Mouse (Mus musculus): ENCODE data around the gene Ndufa5. TPM values are rescaled to one million over a fixed set of nuclear protein-coding genes. Genes with fewer than 3 reads are reported as not detected.

The Ndufa5 gene
- polyA plus RNA-seq, 1 experiment from 2014 or later: 432 TPM

GRCm38 (mm10) chr6:24532804-24533203, 5.0 kb upstream of the Ndufa5 start:
- no peak for ATAC-seq
- no peak overlapping the region for H3K4me2 ChIP-seq (ENCODE audit: low read length)
- no peak overlapping the region for H3K27ac ChIP-seq (ENCODE audit: low read depth, low read length)
- no peaks in the 10 kb centered on the region for H3K9me3 ChIP-seq (ENCODE audit: control insufficient read depth, low read length)
- H3K27me3 ChIP-seq (replicated peaks; ENCODE audit: control insufficient read depth, insufficient read depth, low read length): no peaks in the 10 kb centered on the region
- H3K4me1 ChIP-seq (ENCODE audit: control insufficient read depth, insufficient read depth, low read depth, low read length): peaks cover 6% of the 10 kb centered on the region
- H3K36me3 ChIP-seq (ENCODE audit: control insufficient read depth, insufficient read depth, low read length): no peaks in the 10 kb centered on the region
- 86% methylated on average over 3 of the region's 3 CpGs for WGBS
- H3K4me3 ChIP-seq (ENCODE audit: low read length): no peak overlapping the region
- H3K9ac ChIP-seq (ENCODE audit: low read depth, low read length): no peak overlapping the region

- 56% methylated on average over 11 of the region's 11 CpGs for WGBS
- Histone ChIP-seq H3K27ac (ENCODE audit: low read depth, low read length) (no peak overlapping the region), H3K4me1 (ENCODE audit: control insufficient read depth, insufficient read depth, low read depth, low read length) (peaks cover 12% of the 10 kb centered on the region), H3K9ac (ENCODE audit: low read depth, low read length) (peak overlapping the region; percentile 17; the same call in 1 of the 2 replicates), H3K4me2 (ENCODE audit: low read length) (peak overlapping the region; percentile 48), H3K4me3 (ENCODE audit: low read length) (no peak overlapping the region), H3K9me3 (ENCODE audit: control insufficient read depth, low read length) (no peaks in the 10 kb centered on the region), H3K36me3 (ENCODE audit: control insufficient read depth, insufficient read depth, low read length) (no peaks in the 10 kb centered on the region), H3K27me3 (replicated peaks; ENCODE audit: control insufficient read depth, insufficient read depth, low read length) (no peaks in the 10 kb centered on the region)
- ATAC-seq: no peak
These were observed 3.1 kb upstream of the Ndufa5 start for GRCm38 (mm10) chr6:24530711-24531420.

- WGBS: 22% methylated on average over 4 of the region's 4 CpGs
- Histone ChIP-seq H3K36me3 (ENCODE audit: control insufficient read depth, insufficient read depth, low read length) (no peaks in the 10 kb centered on the region), H3K9ac (ENCODE audit: low read depth, low read length) (no peak overlapping the region), H3K27me3 (replicated peaks; ENCODE audit: control insufficient read depth, insufficient read depth, low read length) (no peaks in the 10 kb centered on the region), H3K27ac (ENCODE audit: low read depth, low read length) (no peak overlapping the region), H3K4me2 (ENCODE audit: low read length) (peak overlapping the region; percentile 48), H3K9me3 (ENCODE audit: control insufficient read depth, low read length) (no peaks in the 10 kb centered on the region), H3K4me1 (ENCODE audit: control insufficient read depth, insufficient read depth, low read depth, low read length) (peaks cover 13% of the 10 kb centered on the region), H3K4me3 (ENCODE audit: low read length) (no peak overlapping the region)
- no peak for ATAC-seq
These were observed 2.4 kb upstream of the Ndufa5 start for GRCm38 (mm10) chr6:24530166-24530565.

GRCm38 (mm10) chr6:24528064-24528243, 141 bp upstream of the Ndufa5 start, which contains the start of gene Asb15:
Gene Asb15 (plus strand): TSS chr6:24528144.
- peak within 1 kb of the TSS; percentile 78 for H3K9ac ChIP-seq (ENCODE audit: low read depth, low read length)
- H3K4me1 ChIP-seq (ENCODE audit: control insufficient read depth, insufficient read depth, low read depth, low read length): peaks cover 13% of the 10 kb centered on the region
- H3K4me3 ChIP-seq (ENCODE audit: low read length): peak within 1 kb of the TSS; percentile 74
- ATAC-seq: no peak
- H3K27ac ChIP-seq (ENCODE audit: low read depth, low read length): peak within 1 kb of the TSS; percentile 73
- WGBS: 50% methylated on average over 2 of the region's 2 CpGs
- peak within 1 kb of the TSS; percentile 69 for H3K4me2 ChIP-seq (ENCODE audit: low read length)
- no peaks in the 10 kb centered on the region for H3K36me3 ChIP-seq (ENCODE audit: control insufficient read depth, insufficient read depth, low read length)
- H3K9me3 ChIP-seq (ENCODE audit: control insufficient read depth, low read length): no peaks in the 10 kb centered on the region
- H3K27me3 ChIP-seq (replicated peaks; ENCODE audit: control insufficient read depth, insufficient read depth, low read length): no peaks in the 10 kb centered on the region

- WGBS: 83% methylated on average over 3 of the region's 3 CpGs
These were observed 2.1 kb downstream of the Ndufa5 start for GRCm38 (mm10) chr6:24525705-24526104.

GRCm38 (mm10) chr6:24516197-24516596, 11.6 kb downstream of the Ndufa5 start:
- peak; percentile 66 for ATAC-seq
- Histone ChIP-seq H3K4me1 (ENCODE audit: control insufficient read depth, insufficient read depth, low read depth, low read length) (peaks cover 7% of the 10 kb centered on the region), H3K9me3 (ENCODE audit: control insufficient read depth, low read length) (no peaks in the 10 kb centered on the region), H3K4me3 (ENCODE audit: low read length) (no peak overlapping the region), H3K27me3 (replicated peaks; ENCODE audit: control insufficient read depth, insufficient read depth, low read length) (no peaks in the 10 kb centered on the region), H3K4me2 (ENCODE audit: low read length) (no peak overlapping the region), H3K36me3 (ENCODE audit: control insufficient read depth, insufficient read depth, low read length) (peaks cover 12% of the 10 kb centered on the region), H3K9ac (ENCODE audit: low read depth, low read length) (no peak overlapping the region), H3K27ac (ENCODE audit: low read depth, low read length) (no peak overlapping the region)
- 49% methylated on average over 2 of the region's 2 CpGs for WGBS

More at GRCm38 (mm10) chr6:24525705-24526104, 2.1 kb downstream of the Ndufa5 start:
- Histone ChIP-seq H3K27ac (ENCODE audit: low read depth, low read length) (no peak overlapping the region), H3K36me3 (ENCODE audit: control insufficient read depth, insufficient read depth, low read length) (peaks cover 5% of the 10 kb centered on the region; the same call in 1 of the 2 replicates), H3K9me3 (ENCODE audit: control insufficient read depth, low read length) (no peaks in the 10 kb centered on the region), H3K27me3 (replicated peaks; ENCODE audit: control insufficient read depth, insufficient read depth, low read length) (no peaks in the 10 kb centered on the region), H3K4me2 (ENCODE audit: low read length) (no peak overlapping the region; the same call in 1 of the 2 replicates), H3K4me3 (ENCODE audit: low read length) (no peak overlapping the region), H3K4me1 (ENCODE audit: control insufficient read depth, insufficient read depth, low read depth, low read length) (peaks cover 13% of the 10 kb centered on the region), H3K9ac (ENCODE audit: low read depth, low read length) (no peak overlapping the region)
- ATAC-seq: no peak

GRCm38 (mm10) chr6:24514552-24515284, 13.1 kb downstream of the Ndufa5 start, which contains the start of gene Iqub:
Gene Iqub (minus strand): TSS chr6:24515067.
- no peaks in the 10 kb centered on the region for H3K27me3 ChIP-seq (replicated peaks; ENCODE audit: control insufficient read depth, insufficient read depth, low read length)
- H3K4me1 ChIP-seq (ENCODE audit: control insufficient read depth, insufficient read depth, low read depth, low read length): peaks cover 7% of the 10 kb centered on the region
- H3K9me3 ChIP-seq (ENCODE audit: control insufficient read depth, low read length): no peaks in the 10 kb centered on the region
- peak within 1 kb of the TSS; percentile 48 for H3K4me2 ChIP-seq (ENCODE audit: low read length)
- ATAC-seq: peak; percentile 96
- H3K4me3 ChIP-seq (ENCODE audit: low read length): peak within 1 kb of the TSS; percentile 19; the same call in 1 of the 2 replicates
- WGBS: 20% methylated on average over 13 of the region's 13 CpGs
- peak within 1 kb of the TSS; percentile 49 for H3K9ac ChIP-seq (ENCODE audit: low read depth, low read length)
- H3K27ac ChIP-seq (ENCODE audit: low read depth, low read length): no peak within 1 kb of the TSS
- H3K36me3 ChIP-seq (ENCODE audit: control insufficient read depth, insufficient read depth, low read length): peaks cover 9% of the 10 kb centered on the region

- Histone ChIP-seq H3K27me3 (replicated peaks; ENCODE audit: control insufficient read depth, insufficient read depth, low read length) (no peaks in the 10 kb centered on the region), H3K4me2 (ENCODE audit: low read length) (no peak overlapping the region), H3K4me3 (ENCODE audit: low read length) (no peak overlapping the region), H3K4me1 (ENCODE audit: control insufficient read depth, insufficient read depth, low read depth, low read length) (no peaks in the 10 kb centered on the region), H3K9ac (ENCODE audit: low read depth, low read length) (no peak overlapping the region), H3K27ac (ENCODE audit: low read depth, low read length) (no peak overlapping the region), H3K9me3 (ENCODE audit: control insufficient read depth, low read length) (no peaks in the 10 kb centered on the region), H3K36me3 (ENCODE audit: control insufficient read depth, insufficient read depth, low read length) (no peaks in the 10 kb centered on the region)
- 57% methylated on average over 2 of the region's 2 CpGs for WGBS
- ATAC-seq: no peak
These were observed 23.7 kb downstream of the Ndufa5 start for GRCm38 (mm10) chr6:24504141-24504540.

GRCm38 (mm10) chr6:24490341-24490740, 37.5 kb downstream of the Ndufa5 start:
- Histone ChIP-seq H3K4me2 (ENCODE audit: low read length) (no peak overlapping the region), H3K4me3 (ENCODE audit: low read length) (no peak overlapping the region), H3K36me3 (ENCODE audit: control insufficient read depth, insufficient read depth, low read length) (no peaks in the 10 kb centered on the region), H3K9ac (ENCODE audit: low read depth, low read length) (no peak overlapping the region), H3K27ac (ENCODE audit: low read depth, low read length) (no peak overlapping the region), H3K9me3 (ENCODE audit: control insufficient read depth, low read length) (no peaks in the 10 kb centered on the region), H3K4me1 (ENCODE audit: control insufficient read depth, insufficient read depth, low read depth, low read length) (no peaks in the 10 kb centered on the region), H3K27me3 (replicated peaks; ENCODE audit: control insufficient read depth, insufficient read depth, low read length) (no peaks in the 10 kb centered on the region)
- ATAC-seq: no peak
- 10% methylated on average over 1 of the region's 1 CpGs for WGBS
